Mouse (Mus musculus): ENCODE measurements around the gene Hmcn1. TPM values are rescaled to one million over a fixed set of nuclear protein-coding genes. Genes with fewer than 3 reads are reported as not detected.
A peak's percentile ranks its signal among the peaks of the same experiment; 100 is the strongest.

Hmcn1 gene
- total and polyA plus RNA-seq, 2 experiments from 2014 or later: 1.2 to 2.5 TPM

DNA sequence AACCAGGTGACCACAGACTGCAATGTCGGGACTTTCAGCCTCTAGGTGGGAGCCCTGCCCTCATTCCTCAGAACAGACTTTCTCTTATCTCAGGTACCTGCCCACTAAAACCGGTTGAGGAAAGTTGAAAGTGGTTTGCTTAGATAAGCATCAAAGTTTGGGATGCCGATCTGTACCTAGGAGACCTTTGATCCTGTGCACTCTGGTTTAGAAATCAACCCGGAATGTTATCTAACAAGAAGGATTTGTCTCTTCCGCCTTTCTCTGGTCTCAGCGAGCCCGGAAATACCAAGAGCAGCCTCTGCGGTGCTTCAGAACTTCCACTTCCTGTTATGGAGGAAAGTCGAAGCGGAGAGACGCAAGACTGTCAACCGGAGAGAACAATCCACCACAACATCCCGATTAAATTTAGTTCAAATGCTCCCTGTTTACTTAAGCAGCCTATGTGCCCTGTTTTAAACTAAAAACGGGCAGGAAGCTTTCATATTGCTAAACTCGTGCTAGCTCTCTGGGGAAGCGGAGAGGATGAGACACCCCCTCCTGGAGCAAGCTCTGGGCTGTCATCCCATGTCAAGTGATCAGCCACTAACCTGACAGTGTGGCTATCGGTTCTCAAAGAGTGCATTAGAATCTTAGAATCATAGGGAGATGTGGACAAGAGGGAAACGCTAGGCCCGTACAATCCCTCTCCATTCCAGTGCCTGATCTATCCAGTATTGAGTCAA lies 32.0 kb upstream of the Hmcn1 start:
- Histone ChIP-seq H3K27me3 (ENCODE audit: insufficient read depth, low read length) (no peaks in the 10 kb centered on the region), H3K9me3 (ENCODE audit: low read length) (no peaks in the 10 kb centered on the region), H3K27ac (ENCODE audit: low read depth, low read length) (no peak overlapping the region), H3K9ac (replicated peaks; ENCODE audit: low read length, poor library complexity, severe bottlenecking) (no peak overlapping the region), H3K4me3 (ENCODE audit: low read depth, low read length) (no peak overlapping the region), H3K4me2 (ENCODE audit: low read depth, low read length, poor library complexity, severe bottlenecking) (no peak overlapping the region), H3K36me3 (ENCODE audit: insufficient read depth, low read length) (no peaks in the 10 kb centered on the region), H3K4me1 (ENCODE audit: insufficient read depth, low read length) (no peaks in the 10 kb centered on the region)
- no peak for TF ChIP-seq CTCF (IDR thresholded peaks at IDR 0.05)
- DNase-seq (ENCODE audit: low spot score) (no peak), ATAC-seq (ENCODE audit: low FRiP score) (no peak)
- WGBS: 85% methylated on average over 19 of the region's 19 CpGs

DNA sequence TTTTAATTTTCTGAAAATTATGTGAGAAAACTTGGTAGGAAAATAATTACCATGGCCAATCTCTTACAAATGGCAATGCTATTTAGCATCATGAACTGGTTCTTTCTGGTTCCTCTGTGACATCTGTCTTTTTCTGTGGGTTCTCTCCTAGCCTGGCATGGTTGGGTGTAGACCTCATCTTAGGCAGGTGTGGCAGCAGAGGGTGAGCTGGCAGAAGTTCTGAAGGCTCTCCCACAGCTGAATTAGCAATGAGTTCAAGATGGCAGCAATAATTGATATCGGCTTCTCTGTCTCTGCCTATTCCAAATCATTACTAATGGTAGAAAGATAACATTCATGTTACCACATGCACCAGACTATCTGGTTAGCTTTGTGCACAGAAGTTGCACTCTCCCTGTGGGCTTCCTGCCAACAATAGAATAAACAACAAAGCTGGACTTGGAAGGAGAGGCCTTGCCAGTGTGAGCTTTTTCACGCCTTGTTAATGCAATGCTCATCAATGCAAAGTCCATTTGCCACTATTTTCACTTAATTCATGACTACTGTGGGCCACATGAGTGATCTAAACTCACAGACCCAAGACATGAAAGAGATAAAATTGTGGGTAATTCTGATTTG lies 26.1 kb upstream of the Hmcn1 start:
- 58% methylated on average over 2 of the region's 2 CpGs for WGBS
- ATAC-seq (ENCODE audit: low FRiP score) (no peak), DNase-seq (ENCODE audit: low spot score) (peak; percentile 41)
- Histone ChIP-seq H3K27ac (ENCODE audit: low read depth, low read length) (no peak overlapping the region), H3K9me3 (ENCODE audit: low read length) (no peaks in the 10 kb centered on the region), H3K4me3 (ENCODE audit: low read depth, low read length) (no peak overlapping the region), H3K36me3 (ENCODE audit: insufficient read depth, low read length) (no peaks in the 10 kb centered on the region), H3K4me1 (ENCODE audit: insufficient read depth, low read length) (no peaks in the 10 kb centered on the region), H3K4me2 (ENCODE audit: low read depth, low read length, poor library complexity, severe bottlenecking) (no peak overlapping the region), H3K9ac (replicated peaks; ENCODE audit: low read length, poor library complexity, severe bottlenecking) (no peak overlapping the region), H3K27me3 (ENCODE audit: insufficient read depth, low read length) (no peaks in the 10 kb centered on the region)
- TF ChIP-seq CTCF (IDR thresholded peaks at IDR 0.05): no peak

DNA sequence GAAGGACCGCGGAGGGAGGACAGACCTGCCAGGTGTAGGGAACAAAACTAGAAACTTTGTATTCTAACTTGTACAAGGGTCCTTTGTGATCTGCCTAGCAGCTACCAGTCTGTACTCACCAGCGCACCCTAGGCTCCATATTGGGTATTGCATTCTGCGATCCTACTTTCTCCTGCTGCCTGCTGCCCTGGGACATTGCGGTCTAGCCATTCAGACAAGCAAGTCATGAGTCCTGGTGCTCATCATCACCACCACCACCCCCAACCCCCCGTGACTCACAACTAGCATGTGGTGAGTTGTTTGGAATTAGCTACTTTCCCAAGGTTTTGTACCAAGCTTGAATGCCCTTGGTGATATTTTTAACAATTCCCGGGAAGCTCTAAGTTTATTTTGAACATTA lies 17.8 kb upstream of the Hmcn1 start:
- peak; percentile 54 for DNase-seq (ENCODE audit: low spot score)
- Histone ChIP-seq H3K9me3 (ENCODE audit: low read length) (no peaks in the 10 kb centered on the region), H3K4me2 (ENCODE audit: low read depth, low read length, poor library complexity, severe bottlenecking) (no peak overlapping the region), H3K27ac (ENCODE audit: low read depth, low read length) (no peak overlapping the region), H3K36me3 (ENCODE audit: insufficient read depth, low read length) (no peaks in the 10 kb centered on the region), H3K4me3 (ENCODE audit: low read depth, low read length) (no peak overlapping the region), H3K27me3 (ENCODE audit: insufficient read depth, low read length) (no peaks in the 10 kb centered on the region), H3K4me1 (ENCODE audit: insufficient read depth, low read length) (no peaks in the 10 kb centered on the region), H3K9ac (replicated peaks; ENCODE audit: low read length, poor library complexity, severe bottlenecking) (no peak overlapping the region)
- WGBS: 30% methylated on average over 7 of the region's 7 CpGs
- TF ChIP-seq CTCF (IDR thresholded peaks at IDR 0.05): peak; percentile 71
- no peak for ATAC-seq (ENCODE audit: low FRiP score)

- Histone ChIP-seq H3K36me3 (ENCODE audit: insufficient read depth, low read length) (no peaks in the 10 kb centered on the region), H3K4me3 (ENCODE audit: low read depth, low read length) (no peak overlapping the region), H3K27me3 (ENCODE audit: insufficient read depth, low read length) (no peaks in the 10 kb centered on the region), H3K4me2 (ENCODE audit: low read depth, low read length, poor library complexity, severe bottlenecking) (no peak overlapping the region), H3K9me3 (ENCODE audit: low read length) (no peaks in the 10 kb centered on the region), H3K27ac (ENCODE audit: low read depth, low read length) (no peak overlapping the region), H3K4me1 (ENCODE audit: insufficient read depth, low read length) (no peaks in the 10 kb centered on the region), H3K9ac (replicated peaks; ENCODE audit: low read length, poor library complexity, severe bottlenecking) (no peak overlapping the region)
- 33% methylated on average over 6 of the region's 6 CpGs for WGBS
- DNase-seq (ENCODE audit: low spot score): peak; percentile 84
- peak; percentile 82 for ATAC-seq (ENCODE audit: low FRiP score)
- peak; percentile 95 for TF ChIP-seq CTCF (IDR thresholded peaks at IDR 0.05)
Measured at GRCm38 (mm10) chr1:151009115-151009797, 16.0 kb upstream of the Hmcn1 start.

GRCm38 (mm10) chr1:151007747-151008146 lies 14.5 kb upstream of the Hmcn1 start:
- no peak overlapping the region for H3K27ac ChIP-seq (ENCODE audit: low read depth, low read length)
- TF ChIP-seq CTCF (IDR thresholded peaks at IDR 0.05): no peak
- DNase-seq (ENCODE audit: low spot score) (no peak), ATAC-seq (ENCODE audit: low FRiP score) (no peak)
- no peak overlapping the region for H3K4me2 ChIP-seq (ENCODE audit: low read depth, low read length, poor library complexity, severe bottlenecking)
- H3K4me1 ChIP-seq (ENCODE audit: insufficient read depth, low read length): no peaks in the 10 kb centered on the region
- no peak overlapping the region for H3K9ac ChIP-seq (replicated peaks; ENCODE audit: low read length, poor library complexity, severe bottlenecking)
- H3K4me3 ChIP-seq (ENCODE audit: low read depth, low read length): no peak overlapping the region
- no peaks in the 10 kb centered on the region for H3K9me3 ChIP-seq (ENCODE audit: low read length)
- H3K27me3 ChIP-seq (ENCODE audit: insufficient read depth, low read length): no peaks in the 10 kb centered on the region
- H3K36me3 ChIP-seq (ENCODE audit: insufficient read depth, low read length): no peaks in the 10 kb centered on the region
- WGBS: 65% methylated on average over 4 of the region's 4 CpGs

DNA sequence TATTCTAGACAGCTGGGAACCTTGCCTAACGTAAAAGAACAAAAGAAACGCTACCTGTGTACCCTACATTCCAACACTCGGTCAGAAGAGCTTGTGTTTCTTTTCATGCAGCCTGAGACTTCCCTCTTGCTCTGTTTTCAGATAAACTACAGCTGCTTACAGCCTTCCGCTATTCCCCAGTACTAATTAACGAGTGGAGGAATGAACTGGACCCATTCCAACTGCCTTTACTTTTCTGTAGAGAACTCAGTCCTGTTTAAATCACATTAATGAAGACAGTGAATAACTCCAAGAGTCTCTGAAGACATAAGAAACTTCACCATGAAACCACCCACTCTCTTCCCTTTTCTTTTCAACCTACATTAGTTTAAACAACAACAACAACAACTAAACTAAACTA lies 10.8 kb upstream of the Hmcn1 start:
- no peaks in the 10 kb centered on the region for H3K9me3 ChIP-seq (ENCODE audit: low read length)
- 76% methylated on average over 5 of the region's 5 CpGs for WGBS
- no peak overlapping the region for H3K27ac ChIP-seq (ENCODE audit: low read depth, low read length)
- H3K27me3 ChIP-seq (ENCODE audit: insufficient read depth, low read length): no peaks in the 10 kb centered on the region
- no peaks in the 10 kb centered on the region for H3K4me1 ChIP-seq (ENCODE audit: insufficient read depth, low read length)
- no peaks in the 10 kb centered on the region for H3K36me3 ChIP-seq (ENCODE audit: insufficient read depth, low read length)
- no peak overlapping the region for H3K9ac ChIP-seq (replicated peaks; ENCODE audit: low read length, poor library complexity, severe bottlenecking)
- no peak for TF ChIP-seq CTCF (IDR thresholded peaks at IDR 0.05)
- DNase-seq (ENCODE audit: low spot score) (no peak), ATAC-seq (ENCODE audit: low FRiP score) (no peak)
- no peak overlapping the region for H3K4me2 ChIP-seq (ENCODE audit: low read depth, low read length, poor library complexity, severe bottlenecking)
- H3K4me3 ChIP-seq (ENCODE audit: low read depth, low read length): no peak overlapping the region
